Mouse (Mus musculus) lung, adult 2 months (tissue): ENCODE data around the gene Pramel1.

ENCODE experiments used
- CTCF ChIP-seq: fragments of 200-500 bp; IDR thresholded peaks from 2 replicates; pipeline ENCODE4 v1.5.1; 2011; ENCODE audit warnings: mild to moderate bottlenecking, low read length, control low read depth; ENCODE audit not compliant: insufficient read depth
- POLR2A ChIP-seq: fragments of 200-500 bp; IDR thresholded peaks from 2 replicates; pipeline ENCODE4 v1.6.1; 2011; ENCODE audit warnings: low read depth, mild to moderate bottlenecking, control low read depth, low read length, borderline replicate concordance; ENCODE audit errors: extremely low read depth

DNA sequence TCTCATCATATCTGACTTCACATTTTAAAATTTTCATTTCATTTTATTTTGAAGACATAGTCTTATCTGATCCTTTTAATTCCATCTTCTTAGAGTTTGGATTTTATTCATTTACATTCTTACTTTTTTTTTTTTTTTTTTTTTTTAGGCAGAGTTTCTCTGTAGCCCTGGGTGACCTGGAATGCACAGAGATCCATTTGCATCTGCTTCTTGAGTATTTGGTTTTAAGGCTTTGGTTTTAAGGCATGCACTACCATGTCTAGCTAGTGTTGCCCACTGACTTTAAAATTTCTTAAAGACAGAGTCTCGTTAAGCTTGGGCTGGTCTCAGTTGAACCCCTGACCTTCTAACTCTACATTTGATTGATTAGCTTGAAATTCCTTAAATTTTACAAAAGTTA, 19.4 kb downstream of the Pramel1 start:
- no peak for TF ChIP-seq CTCF
- no peak for TF ChIP-seq POLR2A
